Mouse (Mus musculus): Measurements from ENCODE around the gene Sh3pxd2a.

GRCm38 (mm10) chr19:47441541-47442293 lies 22.5 kb downstream of the Sh3pxd2a start:
- TF ChIP-seq CTCF (IDR thresholded peaks at IDR 0.05; ENCODE audit: low read depth) (no peak), EP300 (IDR thresholded peaks at IDR 0.05; ENCODE audit: low read depth) (no peak)

Data from heart, postnatal 0 days (tissue).